Mouse (Mus musculus) liver, embryonic 15.5 days (tissue): ENCODE data around the gene Cenpi. TPM values are rescaled to one million over a fixed set of nuclear protein-coding genes. Genes with fewer than 3 reads are reported as not detected.

Experiments used
- polyA plus RNA-seq: library from polyadenylated mRNA; unstranded; fragments of >200 nt; fragmentation: Nextera tagmentation; extraction: Ambion mirVana; gene quantifications from 2 replicates; pipeline ENCODE4 v1.2.1, GENCODE M21; 2015

Cenpi gene
- polyA plus RNA-seq, 1 experiment from 2014 or later = 23.8 TPM

Other genes with a start within 250 kb of the Cenpi start
- 18.8 and 19.8 TPM in 2 replicates for gene Cstf2, start 248.9 kb upstream of the Cenpi start, polyA plus RNA-seq
- gene Xkrx, start 146.0 kb upstream of the Cenpi start, polyA plus RNA-seq = not detected in 2 replicates
- gene Arl13a, start 120.6 kb upstream of the Cenpi start, polyA plus RNA-seq = not detected in 2 replicates
- gene Nox1, start 86.1 kb upstream of the Cenpi start, polyA plus RNA-seq = not detected in 2 replicates
- gene Trmt2b, start 31.1 kb upstream of the Cenpi start, polyA plus RNA-seq = 8.2 and 8.9 TPM in 2 replicates
- 0.62 and 0.85 TPM in 2 replicates for gene Tmem35a, start 12.9 kb upstream of the Cenpi start, polyA plus RNA-seq
- gene Drp2, start 96.5 kb downstream of the Cenpi start, polyA plus RNA-seq = 0.09 and 0.15 TPM in 2 replicates
- gene Taf7l, start 168.4 kb downstream of the Cenpi start, polyA plus RNA-seq = not detected in 2 replicates
- gene Timm8a1, start 233.8 kb downstream of the Cenpi start, polyA plus RNA-seq = 71.0 and 76.1 TPM in 2 replicates